Mouse (Mus musculus) layer of hippocampus, adult 8-10 months (tissue): ENCODE results near the gene Cntnap5b. TPM values are rescaled to one million over a fixed set of nuclear protein-coding genes. Genes with fewer than 3 reads are reported as not detected.

Experiments
- DNase-seq, 2 experiments: peaks; one replicate each; pipeline ENCODE4 v3.0.0; 2022; ENCODE audit warnings: low spot score in 2 of 2
- total RNA-seq, 4 experiments: library from RNA; stranded (reverse); gene quantifications; 2 replicates each; pipeline ENCODE4 v1.2.4; 2022

The Cntnap5b gene
- total RNA-seq, 4 experiments from 2014 or later = 18.2 to 22.3 (median 20.1) TPM

- DNase-seq = no peak
Measured at GRCm38 (mm10) chr1:100171566-100171965, 399.0 kb downstream of the Cntnap5b start.

GRCm38 (mm10) chr1:100180050-100180449 is 407.5 kb downstream of the Cntnap5b start:
- no peak for DNase-seq

GRCm38 (mm10) chr1:100231980-100232608 is 459.5 kb downstream of the Cntnap5b start:
- DNase-seq = peak; percentile 11 to 26

- no peak for DNase-seq
Measured at GRCm38 (mm10) chr1:100251964-100252363, 479.4 kb downstream of the Cntnap5b start.

GRCm38 (mm10) chr1:100310687-100311086 is 538.1 kb downstream of the Cntnap5b start:
- DNase-seq = no peak

GRCm38 (mm10) chr1:100331066-100331465 is 558.5 kb downstream of the Cntnap5b start:
- no peak for DNase-seq

GRCm38 (mm10) chr1:100369415-100370113 is 597.0 kb downstream of the Cntnap5b start:
- DNase-seq = no peak

GRCm38 (mm10) chr1:100386252-100386651 is 613.7 kb downstream of the Cntnap5b start:
- DNase-seq = no peak

- DNase-seq = no peak
Measured at GRCm38 (mm10) chr1:100394034-100394433, 621.5 kb downstream of the Cntnap5b start.

- no peak for DNase-seq
Measured at GRCm38 (mm10) chr1:100416658-100417224, 644.2 kb downstream of the Cntnap5b start.

GRCm38 (mm10) chr1:100430038-100430774 is 657.6 kb downstream of the Cntnap5b start:
- no peak for DNase-seq

GRCm38 (mm10) chr1:100463877-100464276 is 691.3 kb downstream of the Cntnap5b start:
- DNase-seq = no peak

- no peak for DNase-seq
Measured at GRCm38 (mm10) chr1:100465226-100465625, 692.7 kb downstream of the Cntnap5b start.

- no peak for DNase-seq
Measured at GRCm38 (mm10) chr1:100467595-100467994, 695.0 kb downstream of the Cntnap5b start.

GRCm38 (mm10) chr1:100509866-100510265 is 737.3 kb downstream of the Cntnap5b start:
- no peak for DNase-seq
